Mouse (Mus musculus): ENCODE data around the gene Dctpp1. TPM values are rescaled to one million over a fixed set of nuclear protein-coding genes. Genes with fewer than 3 reads are reported as not detected.
"Not testable (repeated sequence)": the region's sequence is repeated elsewhere in the genome, so short reads cannot be mapped to it uniquely, and the experiment has no call there.

The Dctpp1 gene
- polyA plus RNA-seq, 1 experiment from 2014 or later = 181 TPM

DNA sequence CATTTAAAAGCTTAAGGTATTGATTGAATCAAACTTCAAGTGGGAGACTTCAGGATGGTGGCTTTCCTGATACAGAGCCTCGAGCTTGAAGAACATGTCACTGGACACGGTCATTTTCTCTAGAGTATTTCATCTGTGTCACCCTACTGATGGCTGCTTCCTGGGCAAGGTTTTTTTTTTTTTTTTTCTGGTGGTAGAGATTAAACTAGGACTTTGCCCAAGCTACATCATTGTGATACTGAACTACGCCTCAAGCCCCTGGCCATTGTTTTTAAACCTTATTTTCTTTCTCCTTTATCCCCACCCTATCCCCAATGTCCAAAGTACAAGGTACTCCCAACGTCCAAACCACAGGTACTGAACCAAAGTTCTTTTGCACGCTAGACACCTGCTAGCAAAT, 10.2 kb upstream of the Dctpp1 start:
- DNase-seq (ENCODE audit: low spot score) = no peak

DNA sequence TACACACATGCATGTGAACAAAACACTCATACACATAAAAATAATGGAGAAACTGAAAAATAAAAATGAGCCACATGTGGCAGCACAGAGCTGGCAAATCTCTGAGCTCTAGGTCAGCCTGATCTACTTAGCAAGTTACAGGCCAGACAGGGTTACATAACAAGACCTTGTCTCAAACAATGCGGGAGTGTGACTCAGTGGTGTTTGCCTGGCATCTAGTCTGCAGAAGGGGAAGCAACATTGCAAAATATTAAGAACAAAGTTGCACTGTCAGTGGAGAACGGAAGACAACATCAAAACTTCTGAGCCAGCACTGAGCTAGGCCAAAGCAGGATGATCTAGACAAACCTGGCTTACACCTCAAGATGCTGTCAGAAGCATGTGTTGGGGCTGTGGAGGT, 9.7 kb upstream of the Dctpp1 start:
- no peak for DNase-seq (ENCODE audit: low spot score)

DNA sequence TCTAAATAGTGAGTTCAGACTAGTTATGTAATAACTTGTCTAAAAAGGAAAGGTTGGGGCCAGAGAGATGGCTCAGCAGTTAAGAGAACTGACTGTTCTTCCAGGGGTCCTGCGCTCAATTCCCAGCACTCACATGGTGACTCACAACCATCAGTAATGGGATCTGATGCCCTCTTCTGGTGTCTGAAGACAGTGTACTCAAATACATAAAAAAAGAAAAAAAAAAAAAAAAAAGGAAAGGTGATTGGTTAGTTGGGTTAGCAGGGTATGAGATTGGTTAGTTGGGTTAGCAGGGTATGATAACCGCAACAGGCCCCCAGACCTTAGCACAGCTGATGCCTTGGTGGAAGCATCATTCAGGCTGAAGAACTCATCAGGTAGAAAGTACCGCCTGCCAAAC, 3.0 kb upstream of the Dctpp1 start:
- DNase-seq (ENCODE audit: low spot score) = no peak

DNA sequence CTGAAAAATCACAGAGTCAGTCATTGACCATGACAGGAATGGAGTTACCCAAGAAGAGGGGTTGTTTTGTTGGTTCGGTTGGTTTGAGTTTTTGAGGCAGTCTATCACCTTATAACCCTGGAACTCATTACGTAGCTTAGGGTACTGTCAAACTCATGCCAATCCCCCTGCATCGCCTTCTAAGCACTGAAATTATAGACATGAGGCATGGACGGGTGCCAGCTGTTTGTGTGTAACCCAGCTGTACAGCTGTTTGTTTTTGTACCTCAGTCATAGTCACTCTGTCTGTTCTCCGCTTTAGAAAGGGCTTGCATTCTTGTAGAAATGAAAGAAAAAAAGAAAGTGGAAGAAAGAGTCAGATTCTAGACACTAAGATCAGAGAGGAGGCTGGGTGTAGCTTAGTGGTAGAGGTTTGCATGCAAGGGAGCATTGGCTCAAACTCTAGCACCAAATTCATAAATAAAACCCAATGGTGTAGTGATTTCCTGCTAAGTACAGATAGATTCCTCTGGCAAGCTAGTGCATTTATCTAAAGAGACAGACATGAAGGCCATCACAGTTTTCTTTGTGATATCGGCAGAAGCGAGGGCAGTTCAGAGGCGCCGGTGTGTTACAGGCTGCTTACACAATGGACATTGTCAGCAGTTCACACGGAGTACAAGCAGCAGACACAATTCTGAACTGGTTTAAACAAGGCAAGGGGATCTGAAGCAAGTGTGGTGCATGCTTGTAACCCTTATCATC, 1.9 kb upstream of the Dctpp1 start:
- no peak for DNase-seq (ENCODE audit: low spot score)

GRCm38 (mm10) chr7:127259186-127259905, 1.2 kb downstream of the Dctpp1 start:
- no peak for DNase-seq (ENCODE audit: low spot score)

GRCm38 (mm10) chr7:127256518-127256917, 4.0 kb downstream of the Dctpp1 start:
- no peak for DNase-seq (ENCODE audit: low spot score)

GRCm38 (mm10) chr7:127255965-127256364, 4.5 kb downstream of the Dctpp1 start:
- no peak for DNase-seq (ENCODE audit: low spot score)

DNA sequence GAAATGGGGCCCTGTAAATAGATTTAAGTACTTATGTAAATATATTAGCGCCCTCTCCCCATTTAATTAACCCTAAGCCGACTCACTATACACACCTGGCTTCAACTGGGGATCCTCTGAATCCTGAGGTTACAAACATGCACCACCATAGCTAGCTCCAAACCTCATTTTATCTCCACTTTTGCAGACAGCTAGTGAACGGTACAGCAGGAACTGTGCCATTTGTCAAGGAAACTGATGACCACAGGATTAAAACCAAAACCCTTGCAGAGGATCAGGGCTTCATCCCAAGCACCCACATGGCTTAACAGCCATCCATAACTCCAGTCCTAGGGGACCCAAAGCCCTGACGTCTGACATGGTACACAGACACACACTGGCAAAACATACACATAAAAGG, 5.5 kb downstream of the Dctpp1 start:
- DNase-seq (ENCODE audit: low spot score) = no peak

- DNase-seq (ENCODE audit: low spot score) = peak; percentile 99
Observed at GRCm38 (mm10) chr7:127253821-127254769, 6.4 kb downstream of the Dctpp1 start.

- no peak for DNase-seq (ENCODE audit: low spot score)
Observed at GRCm38 (mm10) chr7:127253341-127253740, 7.2 kb downstream of the Dctpp1 start.

- DNase-seq (ENCODE audit: low spot score) = peak; percentile 68
Observed at GRCm38 (mm10) chr7:127252414-127252813, 8.1 kb downstream of the Dctpp1 start.

DNA sequence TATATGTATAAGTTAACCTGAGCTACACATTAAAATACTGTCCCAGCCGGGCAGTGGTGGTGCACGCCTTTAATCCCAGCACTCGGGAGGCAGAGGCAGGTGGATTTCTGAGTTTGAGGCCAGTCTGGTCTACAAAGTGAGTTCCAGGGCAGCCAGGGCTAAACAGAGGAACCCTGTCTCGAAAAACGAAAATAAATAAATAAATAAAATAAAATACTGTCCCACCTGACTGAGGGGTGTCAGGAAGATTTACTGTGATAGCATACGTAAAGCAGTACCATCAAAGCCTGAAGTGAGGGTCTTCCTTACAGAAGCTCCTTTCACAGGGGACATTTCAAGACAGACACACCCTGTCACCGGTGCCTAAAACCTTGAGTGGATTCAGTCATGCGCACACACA, 10.0 kb downstream of the Dctpp1 start:
- DNase-seq (ENCODE audit: low spot score) = not testable (repeated sequence)

GRCm38 (mm10) chr7:127244658-127245510, 15.6 kb downstream of the Dctpp1 start:
- no peak for DNase-seq (ENCODE audit: low spot score)

- DNase-seq (ENCODE audit: low spot score) = peak; percentile 92
Observed at GRCm38 (mm10) chr7:127243870-127244657, 16.4 kb downstream of the Dctpp1 start, which contains the start of gene Zfp771. Gene Zfp771 (plus strand): TSS chr7:127244274.

DNA sequence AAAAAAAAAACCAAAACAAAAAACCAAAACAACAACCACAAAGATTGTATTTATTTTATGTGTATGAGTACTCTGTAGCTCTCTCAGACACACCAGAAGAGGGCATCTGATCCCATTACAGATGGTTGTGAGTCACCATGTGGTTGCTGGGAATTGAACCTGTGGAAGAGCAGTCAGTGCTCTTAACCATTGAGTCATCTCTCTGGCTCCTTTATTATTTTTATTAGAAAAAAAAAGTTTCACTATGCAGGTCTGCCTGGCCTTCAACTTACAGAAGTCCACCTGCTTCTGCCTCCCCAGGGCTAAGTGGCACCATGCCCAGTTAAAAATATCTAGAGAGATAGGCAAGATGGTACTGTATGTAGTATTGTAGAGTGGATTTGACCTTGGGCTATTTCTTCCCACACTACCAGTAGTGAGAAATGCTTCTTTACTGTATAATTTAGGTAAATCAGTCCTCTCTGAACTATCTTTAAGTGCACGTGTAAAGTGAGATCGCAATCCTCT, 17.1 kb downstream of the Dctpp1 start:
- DNase-seq (ENCODE audit: low spot score) = no peak

- DNase-seq (ENCODE audit: low spot score) = no peak
Observed at GRCm38 (mm10) chr7:127234777-127235176, 25.7 kb downstream of the Dctpp1 start.

- no peak for DNase-seq (ENCODE audit: low spot score)
Observed at GRCm38 (mm10) chr7:127233765-127234164, 26.7 kb downstream of the Dctpp1 start.

- DNase-seq (ENCODE audit: low spot score) = no peak
Observed at GRCm38 (mm10) chr7:127233368-127233749, 27.1 kb downstream of the Dctpp1 start.

GRCm38 (mm10) chr7:127232622-127233367, 27.7 kb downstream of the Dctpp1 start, which contains the start of the genes Zfp553 and Sept1:
Gene Zfp553 (plus strand): TSS chr7:127233061.
Gene Sept1 (minus strand): TSS chr7:127233130.
- DNase-seq (ENCODE audit: low spot score) = peak; percentile 87

All from thymus, postnatal 0 days (tissue).